Mouse (Mus musculus): ENCODE data around the gene Mertk.

GRCm38 (mm10) chr2:128687558-128688120, 11.1 kb upstream of the Mertk start:
- TF ChIP-seq POLR2A (IDR thresholded peaks at IDR 0.05; ENCODE audit: low read depth, low read length): no peak
- TF ChIP-seq CTCF (IDR thresholded peaks at IDR 0.05; ENCODE audit: extremely low read depth, insufficient read depth, insufficient read length, insufficient replicate concordance): no peak

All from spleen, adult 2 months (tissue).